Mouse (Mus musculus) retina, adult 2 months (tissue): ENCODE results near the gene Mapkap1.

Experiments
- DNase-seq: peaks from one replicate; pipeline ENCODE4 v3.0.0-alpha.2; 2012; ENCODE audit warnings: low read depth, low spot score

Mapkap1 gene

DNA sequence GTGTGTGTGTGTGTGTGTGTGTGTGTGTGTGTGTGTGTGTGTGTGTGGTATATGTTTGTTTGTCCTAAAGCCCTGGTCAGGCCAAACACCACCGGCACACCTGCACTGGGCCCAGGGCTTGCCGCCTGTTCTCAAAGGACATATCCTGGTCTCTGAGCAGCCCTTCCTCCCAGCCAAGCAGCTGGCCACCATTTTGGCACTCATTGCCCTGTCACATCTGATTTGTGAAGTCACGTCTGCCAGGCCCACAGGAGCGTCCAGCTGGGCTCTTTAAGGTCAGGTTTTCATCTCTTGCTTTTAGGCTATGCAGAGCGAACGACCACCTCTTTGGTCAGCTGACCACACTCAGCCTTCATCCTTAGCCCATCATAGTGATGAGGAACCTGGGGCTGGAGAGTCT lies 223.9 kb downstream of the Mapkap1 start:
- DNase-seq: no peak

DNA sequence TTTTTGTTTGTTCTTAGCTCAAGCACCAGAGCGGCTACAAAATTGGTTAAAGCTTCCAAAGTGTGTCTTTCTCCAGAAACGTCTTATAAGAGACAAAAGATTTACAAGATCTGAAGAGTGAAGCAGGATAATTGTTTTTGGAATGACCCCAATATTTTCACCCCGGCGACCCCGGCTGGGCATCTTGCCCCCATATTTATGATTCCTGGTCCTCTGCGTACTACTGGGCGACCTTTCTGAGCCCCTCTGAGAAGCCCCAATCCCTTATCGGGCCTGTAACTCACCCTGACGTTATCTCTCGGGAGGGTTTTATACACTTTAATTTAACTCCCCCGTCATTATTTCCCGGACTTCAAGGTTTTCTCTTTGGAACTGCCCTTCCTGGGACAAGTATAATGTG lies 225.5 kb downstream of the Mapkap1 start:
- no peak for DNase-seq

DNA sequence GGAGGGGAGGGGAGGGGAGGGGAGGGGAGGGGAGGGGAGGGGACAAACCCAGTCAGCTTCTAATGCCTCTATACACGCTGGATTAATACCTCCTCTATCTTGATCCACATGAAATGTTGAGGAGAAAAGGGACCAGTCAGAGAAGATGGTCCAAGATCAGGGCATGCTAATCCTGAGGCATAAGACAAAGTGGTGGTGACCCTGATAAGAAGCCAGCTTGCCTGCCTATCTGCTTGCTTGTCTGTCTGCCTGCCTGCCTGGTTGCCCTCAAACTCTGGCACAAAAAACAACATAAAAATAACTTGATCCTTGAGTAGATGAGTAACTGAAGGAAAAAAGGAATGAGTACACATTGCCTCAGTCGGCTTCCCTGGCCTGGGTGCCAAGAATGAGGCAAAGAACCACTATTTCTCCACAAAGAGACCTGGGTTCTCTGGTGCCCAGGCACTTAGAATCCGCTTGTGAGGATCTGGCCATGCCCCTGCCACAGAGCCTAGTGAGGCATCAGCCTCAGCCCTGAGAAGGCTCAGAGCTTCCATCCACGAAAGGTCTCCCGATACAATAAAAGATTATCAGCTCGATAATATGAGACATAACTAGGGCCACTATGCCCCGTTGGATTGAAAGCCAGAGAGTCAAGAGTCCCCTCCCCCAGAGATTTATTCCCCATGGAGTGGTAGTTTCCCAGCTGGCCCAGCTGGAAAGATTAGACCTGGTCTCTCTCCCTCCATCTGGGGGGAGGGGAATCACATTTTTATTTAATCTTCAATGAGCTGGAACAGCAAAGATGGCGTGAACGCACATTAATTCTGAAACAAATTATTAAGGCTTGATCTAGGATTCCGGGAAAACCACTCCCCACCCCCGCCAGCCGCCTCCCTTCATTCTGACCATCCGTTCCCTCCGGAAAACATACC lies 228.9 kb downstream of the Mapkap1 start:
- no peak for DNase-seq

DNA sequence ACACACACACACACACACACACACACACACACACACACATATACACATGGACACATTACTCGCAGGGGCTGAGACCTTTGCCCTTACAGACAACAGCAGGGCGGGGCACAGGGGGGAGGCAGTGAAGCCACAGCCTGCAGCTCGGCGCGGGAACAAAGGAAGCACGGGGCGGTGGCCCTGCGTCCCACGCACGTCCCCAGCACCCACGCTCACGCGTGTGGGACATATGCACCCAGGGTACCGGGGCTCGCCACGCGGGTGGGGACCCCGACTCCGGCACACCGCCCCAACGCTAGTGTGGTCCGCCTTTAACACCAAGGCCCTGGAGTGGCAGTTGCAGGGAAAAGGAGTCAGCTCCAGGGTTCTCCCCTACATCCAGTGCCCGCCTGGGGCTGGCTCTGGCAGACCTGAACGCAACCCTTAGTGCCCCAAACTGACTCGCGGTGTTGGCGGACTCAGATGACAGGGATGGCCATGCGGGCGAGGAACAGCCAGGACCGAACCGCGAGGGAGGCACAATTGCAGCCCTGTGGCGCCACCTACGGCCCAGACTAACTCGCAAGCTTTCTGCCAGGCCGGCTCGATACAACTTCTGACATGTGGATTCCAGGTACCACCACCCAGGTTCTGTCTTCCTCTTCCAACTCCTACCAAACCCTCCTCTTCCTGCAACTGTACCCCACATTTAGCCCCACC lies 232.5 kb downstream of the Mapkap1 start:
- DNase-seq: peak; percentile 30

DNA sequence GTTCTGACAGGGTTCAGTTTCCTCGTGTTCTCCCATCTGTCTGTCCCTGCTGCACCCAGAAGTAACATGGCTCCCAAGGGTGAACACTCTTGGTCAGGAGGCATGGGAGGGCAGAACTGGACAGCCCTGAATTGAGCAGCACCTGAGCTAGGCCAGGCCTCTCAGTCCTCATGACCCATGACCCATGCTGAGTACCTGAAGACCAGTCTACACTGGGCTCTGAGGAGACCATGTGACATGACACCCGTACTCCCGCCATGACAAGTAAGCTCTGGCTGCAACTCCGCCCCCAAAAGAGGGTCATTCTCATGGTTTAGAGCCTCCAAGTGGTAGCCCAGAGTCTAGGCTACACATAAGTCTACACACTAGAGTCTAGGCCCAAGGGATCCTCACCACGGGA lies 233.2 kb downstream of the Mapkap1 start:
- DNase-seq: no peak

DNA sequence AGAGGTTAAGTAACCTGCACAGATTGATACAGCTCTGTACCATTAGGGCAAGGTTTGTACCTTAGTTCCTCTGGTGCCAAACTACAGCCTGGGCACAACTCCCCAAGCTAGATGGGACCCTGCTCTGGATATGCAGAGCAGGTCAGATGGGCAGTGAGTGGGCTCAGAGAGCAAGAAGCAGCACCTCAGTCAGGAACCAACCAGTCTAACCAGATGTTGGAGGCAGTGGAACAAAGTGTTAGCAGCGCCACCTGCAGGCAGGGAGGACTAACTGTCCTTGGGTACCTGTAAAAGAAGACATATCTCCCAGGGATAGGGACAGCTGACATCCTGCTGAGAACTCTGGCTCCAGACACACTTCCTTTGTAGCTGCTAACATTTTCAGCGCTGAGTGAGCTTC lies 235.8 kb downstream of the Mapkap1 start:
- DNase-seq: no peak

DNA sequence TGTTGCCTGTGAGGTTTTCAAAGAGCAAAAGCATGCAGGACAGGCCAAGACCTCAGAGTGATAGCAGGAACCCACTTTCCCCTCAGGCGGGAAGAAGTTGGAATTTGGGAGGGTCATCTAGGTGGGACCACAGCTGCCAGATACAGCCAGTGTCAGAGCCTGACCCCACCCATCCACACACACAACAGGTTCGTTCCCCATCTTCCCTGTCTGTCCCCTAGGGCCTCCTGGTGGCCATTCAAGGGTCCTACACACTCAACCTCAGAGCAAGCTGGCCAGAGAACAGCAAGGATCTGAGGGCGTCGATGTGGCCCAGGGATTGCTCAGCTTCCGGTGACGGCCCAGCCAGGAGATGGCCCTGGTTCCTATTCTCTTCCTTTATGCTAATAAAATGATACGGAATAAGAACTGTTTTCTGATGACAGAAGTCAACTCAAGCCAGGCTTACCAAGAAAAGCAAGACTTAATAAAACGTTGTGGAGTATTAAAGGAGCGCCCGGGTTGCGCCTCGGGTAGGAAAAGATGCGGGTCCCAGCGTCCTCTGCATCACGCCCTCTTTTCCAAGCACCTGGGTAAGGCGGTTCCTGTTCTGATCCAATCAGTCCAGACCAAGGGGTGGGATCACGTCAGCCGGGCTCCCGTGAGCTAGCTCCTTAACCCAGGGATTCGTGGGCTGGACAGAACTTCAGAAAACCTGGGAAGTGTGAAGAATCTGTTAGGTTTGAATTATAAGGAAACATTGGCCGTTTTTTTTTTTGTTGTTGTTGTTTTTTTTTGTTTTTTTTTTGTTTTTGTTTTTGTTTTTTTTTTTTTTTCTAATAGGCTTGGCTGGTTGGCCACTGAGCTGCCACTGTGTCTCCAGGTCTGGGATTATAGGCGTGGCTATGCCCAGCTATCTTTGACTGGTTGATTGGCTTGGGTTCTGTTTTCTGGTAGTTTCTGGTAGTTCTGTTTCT lies 238.3 kb downstream of the Mapkap1 start:
- no peak for DNase-seq

DNA sequence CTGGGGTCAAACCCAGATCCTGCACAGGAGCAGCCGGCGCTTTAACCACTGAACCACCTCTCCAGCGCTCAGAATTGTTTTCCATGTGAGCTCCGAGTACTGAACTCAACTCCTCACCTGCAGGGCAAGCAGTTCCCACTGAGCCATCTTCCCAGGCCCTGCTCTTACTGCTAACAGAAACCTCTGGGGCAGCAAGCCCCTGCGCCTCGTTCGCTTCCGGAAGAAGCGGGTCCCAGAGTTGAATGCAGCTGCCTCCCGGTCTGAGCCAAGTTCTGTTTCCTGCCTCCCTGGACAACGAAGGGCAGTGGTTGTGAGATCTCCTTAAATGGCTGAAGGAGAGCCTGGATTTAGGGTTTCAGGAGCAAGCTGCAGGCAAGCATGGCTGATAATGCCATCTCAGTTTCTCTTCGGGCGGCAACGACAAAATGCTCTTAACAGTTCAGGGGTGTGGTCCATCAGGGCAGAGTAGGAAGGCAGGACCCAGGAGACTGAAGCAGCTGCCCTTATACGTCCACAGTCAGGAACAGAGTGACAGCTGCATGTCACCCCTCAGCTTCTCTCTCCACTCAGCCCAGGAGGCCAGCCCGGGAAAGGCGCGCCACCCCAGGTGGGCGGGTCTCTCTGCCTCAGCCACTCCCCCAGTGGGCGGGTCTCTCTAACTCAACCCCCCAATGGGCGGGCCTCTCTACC lies 239.4 kb downstream of the Mapkap1 start:
- no peak for DNase-seq

DNA sequence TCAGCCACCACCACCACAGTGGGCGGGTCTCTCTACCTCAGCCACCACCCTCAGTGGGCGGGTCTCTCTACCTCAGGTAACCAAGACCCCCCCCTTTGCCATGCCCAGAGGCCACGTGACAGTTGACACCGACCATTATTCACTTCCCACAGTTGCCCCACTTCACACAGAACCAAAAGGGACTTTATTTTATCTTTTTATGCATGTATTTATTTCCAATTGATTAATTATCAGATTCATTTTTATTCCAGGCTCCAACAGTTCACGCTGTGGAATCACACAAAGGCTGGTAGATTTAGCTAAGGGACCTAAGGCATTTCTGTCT lies 239.9 kb downstream of the Mapkap1 start:
- DNase-seq: no peak

DNA sequence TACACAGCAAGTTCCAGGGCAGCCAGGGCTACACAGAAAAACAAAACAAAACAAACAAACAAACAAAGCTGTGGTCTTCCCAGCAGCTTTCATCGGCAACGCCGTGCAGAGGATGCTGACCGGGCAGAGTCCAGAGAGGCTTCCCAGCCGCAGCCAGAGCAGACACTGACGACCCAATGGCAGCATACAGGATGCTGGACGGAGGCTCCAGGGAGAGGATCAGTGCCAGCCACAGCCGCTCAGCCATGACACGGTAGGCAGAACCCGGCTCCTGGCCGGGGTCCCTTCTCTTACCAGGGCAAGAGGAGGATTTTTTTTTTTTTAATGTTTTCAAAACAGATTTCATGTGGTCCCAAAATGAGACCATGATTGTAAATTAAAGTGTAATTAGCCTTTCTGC lies 240.8 kb downstream of the Mapkap1 start:
- no peak for DNase-seq

DNA sequence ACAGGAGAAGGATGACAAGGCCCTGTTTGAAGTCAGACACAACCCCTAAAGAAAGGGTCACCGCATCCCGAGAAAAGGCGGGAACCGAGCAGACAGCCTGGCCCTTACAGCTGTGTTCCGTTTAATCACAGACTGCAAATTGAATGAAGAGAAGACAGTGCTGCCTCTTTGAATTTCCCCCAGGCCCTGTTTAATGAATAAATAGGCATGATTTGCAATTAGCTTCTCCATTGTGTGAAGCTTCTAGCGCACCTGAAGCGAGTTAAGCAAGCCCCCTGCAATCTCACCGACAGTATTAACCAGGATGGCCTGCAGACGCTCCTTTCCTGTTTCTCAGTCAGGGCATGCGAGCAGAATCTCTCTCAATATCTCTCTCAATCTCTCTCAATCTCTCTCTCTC lies 261.2 kb downstream of the Mapkap1 start:
- DNase-seq: no peak

DNA sequence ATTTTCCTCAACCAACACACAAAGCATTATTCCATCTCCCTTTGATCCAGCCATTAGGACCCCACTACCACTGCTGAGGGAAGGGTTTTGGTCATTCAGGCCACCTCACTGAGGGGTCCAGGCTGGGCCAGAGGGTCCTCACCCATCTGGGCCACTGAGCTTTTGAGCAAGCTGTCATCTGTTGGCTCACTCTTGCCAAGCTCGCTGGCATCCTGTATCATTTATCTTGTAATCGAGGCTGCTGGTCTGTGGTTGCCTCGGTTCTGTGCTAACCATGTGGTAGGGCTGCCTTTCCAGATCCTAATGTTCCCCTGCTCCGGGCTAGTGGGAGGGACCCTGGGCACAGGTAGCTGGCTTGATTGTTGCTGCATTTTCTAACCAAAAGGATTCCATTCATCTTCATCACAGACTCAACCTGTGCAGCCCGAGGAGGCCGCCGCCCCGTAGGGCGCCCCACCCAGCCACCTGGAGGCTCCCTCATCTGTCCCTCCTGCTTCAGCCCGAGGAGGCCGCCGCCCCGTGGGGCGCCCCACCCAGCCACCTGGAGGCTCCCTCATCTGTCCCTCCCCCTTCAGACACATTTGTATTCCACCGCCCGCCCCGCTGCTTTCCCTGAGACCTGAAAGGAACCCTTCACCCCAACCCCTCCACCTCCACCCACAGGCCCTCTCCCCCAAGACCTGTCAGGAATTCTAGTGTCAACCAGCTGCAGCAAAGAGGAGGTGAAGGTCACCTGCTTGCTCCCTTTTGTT lies 262.0 kb downstream of the Mapkap1 start:
- DNase-seq: no peak

DNA sequence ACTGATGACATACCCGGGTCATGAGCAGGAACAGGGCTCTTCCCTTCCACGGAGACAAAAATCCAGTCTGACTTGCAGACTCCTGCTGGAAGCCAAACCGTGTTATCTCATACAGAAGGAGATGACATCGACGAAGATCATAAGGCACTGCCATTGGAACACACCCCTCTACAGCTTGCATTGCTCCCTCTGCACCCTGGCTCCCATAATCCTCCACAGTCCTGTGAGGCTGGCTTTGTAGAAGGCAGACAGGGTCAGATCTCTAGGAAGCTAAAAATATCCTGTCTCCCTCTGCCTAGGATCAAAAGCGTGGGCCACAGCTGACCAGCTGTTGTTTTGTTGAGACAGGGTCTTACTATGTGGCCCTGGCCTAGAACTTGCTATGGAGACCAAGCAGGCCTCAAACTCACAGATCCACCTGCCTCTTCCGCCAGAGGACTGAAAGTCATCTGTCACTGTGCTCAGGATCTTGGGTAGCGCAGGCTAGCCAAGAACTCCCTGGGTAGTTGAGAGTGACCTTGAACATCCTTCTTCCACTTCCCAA lies 262.7 kb downstream of the Mapkap1 start:
- DNase-seq: no peak

DNA sequence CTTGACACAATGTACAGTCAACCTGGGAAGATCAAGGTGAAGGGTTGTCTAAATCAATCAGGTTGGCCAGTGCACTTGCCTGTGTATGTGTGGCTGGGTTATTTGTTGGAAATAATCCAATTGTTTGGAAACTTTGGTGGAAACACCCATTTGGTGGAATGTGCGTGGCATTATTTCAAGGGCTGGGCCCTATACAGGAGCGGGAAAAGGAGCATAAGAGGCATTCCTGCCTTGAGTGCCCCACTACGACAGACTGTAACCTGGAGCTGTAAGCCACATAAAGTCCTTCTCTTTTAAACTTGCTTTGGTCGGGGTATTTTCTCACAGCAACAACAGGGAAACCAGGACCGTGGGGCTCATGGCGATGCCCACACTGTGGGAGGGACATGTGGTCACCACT lies 263.9 kb downstream of the Mapkap1 start:
- no peak for DNase-seq

DNA sequence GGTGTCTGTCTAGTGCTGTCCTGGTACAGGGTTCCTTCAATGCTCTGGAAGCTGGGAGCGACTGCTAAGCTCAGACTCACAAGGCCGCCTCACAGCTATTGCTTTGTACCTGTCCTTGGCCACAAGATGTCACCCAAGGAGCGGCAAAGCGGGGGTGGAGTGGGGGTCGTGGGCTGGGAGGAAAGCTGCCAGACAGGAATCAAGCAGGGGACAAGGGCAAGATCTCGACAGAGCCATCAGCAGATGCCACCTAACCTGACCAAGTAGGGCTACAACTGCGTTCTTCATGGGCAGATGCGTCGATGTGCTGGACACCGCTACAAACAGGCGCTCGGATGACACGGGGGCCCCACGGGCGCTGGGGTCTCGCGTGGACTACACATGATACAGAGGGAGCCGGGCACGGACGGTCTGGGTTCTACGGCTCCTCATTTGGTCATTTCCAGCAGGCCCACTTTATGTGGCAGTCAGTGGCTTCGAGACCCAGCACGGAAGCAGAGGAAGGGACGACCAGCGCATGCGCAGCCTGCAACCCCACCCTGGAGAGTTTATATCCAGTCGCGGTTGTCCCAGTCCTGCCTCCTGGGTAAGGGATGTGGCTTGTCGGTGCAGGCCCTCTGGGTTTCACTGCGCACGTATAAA lies 264.9 kb downstream of the Mapkap1 start:
- DNase-seq: peak; percentile 32

DNA sequence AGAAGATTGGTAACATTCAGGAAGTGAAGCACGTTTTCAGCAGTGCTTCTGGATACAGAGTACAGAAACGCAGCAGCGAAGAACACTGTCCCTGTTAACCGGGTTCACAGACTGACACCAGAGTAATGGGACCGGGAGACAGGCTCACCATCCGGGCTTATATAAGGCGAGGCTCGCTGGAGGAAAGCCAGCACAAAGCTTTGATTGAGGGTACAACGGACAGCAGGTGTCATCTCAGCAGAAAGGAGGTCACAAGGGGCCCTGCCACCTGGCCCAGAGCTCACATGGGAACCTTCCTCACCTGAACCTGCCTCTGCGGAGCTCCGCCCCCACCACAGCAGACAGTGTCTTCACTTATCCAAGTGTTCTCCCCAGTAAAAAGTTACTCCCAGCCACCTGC lies 267.3 kb downstream of the Mapkap1 start:
- no peak for DNase-seq
